Mouse (Mus musculus) megakaryocyte-erythroid progenitor cell, adult 5-6 weeks (primary cell): ENCODE measurements around the gene Agbl1. TPM values are rescaled to one million over a fixed set of nuclear protein-coding genes. Genes with fewer than 3 reads are reported as not detected.

Experiments
- ATAC-seq: replicated peaks from 2 replicates; pipeline ENCODE4 v1.8.0; 2016; ENCODE audit warnings: mild to moderate bottlenecking, inconsistent platforms; ENCODE audit not compliant: severe bottlenecking, poor library complexity, low FRiP score, low TSS enrichment
- total RNA-seq, 2 experiments: library from RNA; stranded (forward) in 1 of 2; stranded (reverse) in 1 of 2; fragments of 200-1000, 215-1000 nt in 1 of 2; fragments of >200 nt in 1 of 2; fragmentation: Nextera tagmentation in 1 of 2; gene quantifications; 2 replicates each; pipeline ENCODE4 v1.2.3; 2014 to 2017

Agbl1 gene
- total RNA-seq, 2 experiments from 2014 or later, result not detected

DNA sequence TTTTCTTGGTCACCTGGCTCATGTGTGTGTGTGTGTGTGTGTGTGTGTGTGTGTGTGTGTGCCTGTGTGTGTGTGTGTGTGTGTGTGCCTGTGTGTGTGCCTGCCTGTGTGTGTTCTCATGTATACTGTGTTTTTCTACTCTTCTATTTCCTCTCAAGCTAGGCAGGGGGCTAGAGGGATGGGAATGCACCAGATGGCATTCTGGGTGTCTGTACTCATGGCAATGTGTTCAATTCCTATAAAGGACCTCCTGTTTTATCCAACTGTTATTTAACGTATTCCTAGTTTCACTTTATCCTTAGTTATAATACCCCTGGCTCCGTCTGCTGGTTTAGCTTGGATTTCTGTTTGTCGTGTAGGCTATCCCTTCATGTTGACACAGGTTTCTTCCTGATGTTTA, 149.8 kb downstream of the Agbl1 start:
- no peak for ATAC-seq

DNA sequence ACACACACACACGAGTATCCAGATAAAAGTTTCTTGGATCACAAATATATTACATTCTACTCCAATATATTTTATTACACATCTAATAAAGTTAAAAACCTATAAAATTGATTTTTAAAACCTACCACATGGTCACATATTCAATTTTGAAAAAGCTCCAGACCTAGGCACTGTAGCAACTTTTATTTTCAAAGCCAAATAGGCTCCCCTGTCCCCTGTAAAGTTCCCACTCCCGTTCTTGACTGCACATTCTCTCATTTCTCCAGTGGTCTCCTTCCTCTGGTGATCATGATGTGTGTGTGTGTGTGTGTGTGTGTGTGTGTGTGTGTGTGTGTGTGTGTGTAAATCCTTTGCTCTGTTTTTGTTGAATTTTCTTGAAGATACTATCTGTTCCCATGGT, 152.3 kb downstream of the Agbl1 start:
- no peak for ATAC-seq

DNA sequence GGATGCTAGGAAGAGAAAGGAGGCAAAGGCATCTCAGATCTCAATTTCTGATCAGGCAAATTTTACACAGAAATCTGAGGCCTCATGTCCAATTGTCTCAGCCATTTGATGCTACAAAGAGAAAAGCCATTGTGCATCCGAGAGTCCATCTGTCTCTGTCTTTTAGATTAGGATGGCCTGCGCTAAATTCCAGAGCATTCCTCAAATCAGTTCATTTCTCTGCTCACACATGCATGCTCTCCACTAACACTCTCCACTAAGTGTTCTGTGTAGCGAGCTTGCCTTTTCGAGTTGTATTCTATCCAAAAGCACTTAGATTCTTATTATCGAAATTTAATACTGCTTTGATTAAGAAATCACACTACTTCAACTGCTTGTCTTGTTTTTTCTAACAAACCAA, 159.6 kb downstream of the Agbl1 start:
- ATAC-seq, result no peak

DNA sequence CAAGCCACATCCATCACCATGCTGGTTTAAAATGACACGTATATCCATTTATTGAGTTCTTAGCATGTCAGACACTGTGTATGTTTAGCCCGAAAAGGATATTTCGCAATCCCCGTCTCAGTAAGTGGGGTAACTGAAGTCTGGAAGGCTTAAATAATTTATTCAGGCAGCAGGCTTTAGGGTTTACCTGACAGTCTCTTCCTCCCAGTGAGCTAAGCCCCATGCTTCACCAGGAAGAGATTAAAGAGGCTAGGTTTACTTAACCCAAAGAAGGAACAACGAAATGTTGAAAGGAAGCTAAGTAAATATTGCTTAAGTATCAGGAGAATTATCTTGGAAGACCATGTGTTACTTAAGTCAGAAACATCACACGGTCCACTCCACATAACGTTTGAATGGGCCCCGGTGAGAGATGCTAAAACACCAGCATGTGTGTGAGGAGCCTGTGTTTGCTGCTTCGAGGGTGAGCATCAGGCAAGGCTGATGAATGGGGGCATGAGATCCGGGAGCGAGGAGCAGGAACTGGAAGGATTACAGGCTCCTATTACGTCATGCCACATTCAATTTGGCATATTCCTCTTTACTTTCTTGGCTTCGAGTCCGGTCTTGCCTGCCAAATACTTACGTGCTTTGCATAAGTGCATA, 162.7 kb downstream of the Agbl1 start:
- no peak for ATAC-seq

DNA sequence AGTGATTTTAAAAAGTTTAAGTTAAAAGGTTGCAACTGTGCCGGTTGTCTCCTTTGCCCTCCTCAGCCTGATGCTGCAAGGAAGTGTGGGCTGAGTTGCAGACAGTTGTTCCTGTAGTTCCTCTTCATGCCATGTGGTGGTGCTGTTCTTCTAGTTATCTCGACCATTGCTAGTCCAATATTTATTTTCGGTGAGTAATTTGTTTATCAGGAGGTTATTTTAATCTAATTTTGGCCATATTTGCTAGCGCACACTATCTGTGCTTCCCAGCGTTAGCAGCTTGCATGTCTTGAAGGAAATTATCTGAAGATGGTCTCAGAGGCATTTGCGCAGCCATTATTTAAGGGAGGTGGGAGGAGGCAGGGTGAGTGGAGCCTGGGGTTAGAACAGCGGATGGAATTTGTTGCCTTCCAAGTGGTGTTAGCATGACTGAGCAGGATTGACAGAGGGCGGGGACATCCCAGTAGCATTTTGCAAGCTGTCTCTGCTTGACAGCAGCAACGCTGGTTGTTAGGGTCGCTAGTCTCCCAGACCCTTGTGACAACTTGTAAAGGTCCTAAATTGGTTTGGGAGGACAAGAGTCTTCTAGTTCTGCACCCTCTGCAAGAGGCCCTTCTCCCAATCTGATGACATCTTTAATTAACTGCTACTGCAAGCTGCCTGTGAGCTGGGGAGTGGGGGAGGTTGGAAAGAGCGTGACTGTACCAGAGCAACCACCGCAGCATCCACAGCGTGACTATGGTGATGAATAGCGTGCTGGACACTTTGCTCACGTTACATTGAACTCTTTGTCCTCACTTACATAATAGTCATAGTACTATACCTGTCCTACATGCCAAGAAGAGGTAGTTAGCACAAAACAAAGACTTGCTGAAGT, 163.5 kb downstream of the Agbl1 start:
- peak; percentile 91 for ATAC-seq

DNA sequence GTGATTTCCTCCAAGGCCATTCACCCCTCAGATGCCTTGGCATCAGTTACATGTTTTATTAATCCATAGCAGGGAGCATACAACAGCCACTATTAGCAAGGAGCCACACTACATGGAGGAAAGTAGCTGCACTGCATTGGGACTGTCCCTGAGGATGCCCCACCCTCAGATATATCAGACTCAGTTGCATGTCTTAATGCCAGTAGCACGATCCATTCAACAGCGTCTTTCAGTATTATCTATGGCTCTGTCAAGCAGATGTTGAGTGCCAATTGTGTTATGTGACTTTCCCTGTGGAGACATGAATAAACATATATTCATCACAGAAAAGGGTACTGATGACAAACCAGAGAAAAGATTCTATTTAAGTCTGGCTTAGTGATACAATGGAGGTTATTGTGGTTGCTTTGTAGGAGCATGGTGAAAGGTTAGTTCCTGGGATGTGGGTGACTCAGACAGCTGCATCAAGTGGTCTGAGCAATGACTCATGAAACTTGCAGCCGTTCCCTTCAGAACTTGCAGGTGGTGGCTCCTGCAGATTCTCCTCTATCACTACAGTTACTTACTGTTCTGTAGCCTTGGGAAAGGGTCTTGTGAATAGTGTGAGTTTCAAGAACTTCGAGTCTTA, 178.4 kb downstream of the Agbl1 start:
- ATAC-seq, result no peak

DNA sequence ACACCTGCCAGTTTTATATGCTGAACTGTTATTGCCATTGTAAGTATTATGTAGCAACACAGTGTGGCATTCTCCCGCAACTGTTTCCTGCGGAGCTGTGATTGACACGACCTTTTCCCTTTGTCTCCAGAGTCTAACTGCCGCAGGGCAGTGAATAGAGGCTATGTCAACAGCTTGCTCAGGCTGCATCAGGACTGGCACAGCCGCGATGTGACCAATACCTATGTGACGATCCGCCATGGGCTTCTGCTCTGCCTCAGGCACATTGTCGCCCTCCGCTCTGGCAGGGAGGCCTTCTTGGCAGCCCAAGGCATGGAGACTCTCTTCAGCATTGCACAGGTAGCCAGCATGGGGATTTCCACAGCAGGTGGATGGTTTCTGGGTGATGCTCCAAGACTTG, 179.3 kb downstream of the Agbl1 start:
- ATAC-seq, result no peak

DNA sequence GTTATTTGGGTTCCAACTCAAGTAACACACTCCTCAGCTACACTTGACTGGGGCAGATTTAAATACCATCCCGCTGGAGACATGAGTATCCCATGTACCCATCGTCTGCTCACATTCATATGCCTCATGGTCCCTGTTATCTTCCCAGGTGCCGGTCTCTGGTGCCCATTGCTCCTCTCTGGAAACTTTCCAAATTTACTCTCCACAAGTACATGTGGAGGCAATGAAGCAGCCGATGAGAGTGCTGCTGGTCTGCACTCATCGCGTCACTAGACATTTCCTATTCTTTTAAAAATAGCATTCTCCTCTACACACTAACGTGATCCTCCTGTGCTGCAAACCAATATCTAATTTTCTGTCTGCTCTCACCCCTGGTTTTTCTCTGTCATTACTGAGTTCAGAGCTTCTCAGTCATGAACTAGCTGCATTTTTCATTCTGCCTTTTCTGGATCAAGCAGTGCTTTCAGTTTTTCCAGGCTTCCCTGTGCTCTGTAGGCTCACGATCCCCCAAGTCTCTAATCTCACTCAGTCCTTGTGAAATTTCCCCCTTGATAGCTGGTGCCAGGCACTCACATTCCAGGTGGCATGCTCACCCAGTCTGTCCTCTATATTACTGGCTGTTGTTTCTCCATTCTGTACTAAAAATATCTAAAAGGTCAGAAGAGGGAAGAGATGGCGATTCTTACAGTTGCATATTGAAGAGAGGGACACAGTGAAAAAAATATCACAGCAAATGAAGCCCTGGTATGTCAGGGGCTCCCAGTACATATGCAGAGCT, 180.9 kb downstream of the Agbl1 start:
- ATAC-seq, result no peak

DNA sequence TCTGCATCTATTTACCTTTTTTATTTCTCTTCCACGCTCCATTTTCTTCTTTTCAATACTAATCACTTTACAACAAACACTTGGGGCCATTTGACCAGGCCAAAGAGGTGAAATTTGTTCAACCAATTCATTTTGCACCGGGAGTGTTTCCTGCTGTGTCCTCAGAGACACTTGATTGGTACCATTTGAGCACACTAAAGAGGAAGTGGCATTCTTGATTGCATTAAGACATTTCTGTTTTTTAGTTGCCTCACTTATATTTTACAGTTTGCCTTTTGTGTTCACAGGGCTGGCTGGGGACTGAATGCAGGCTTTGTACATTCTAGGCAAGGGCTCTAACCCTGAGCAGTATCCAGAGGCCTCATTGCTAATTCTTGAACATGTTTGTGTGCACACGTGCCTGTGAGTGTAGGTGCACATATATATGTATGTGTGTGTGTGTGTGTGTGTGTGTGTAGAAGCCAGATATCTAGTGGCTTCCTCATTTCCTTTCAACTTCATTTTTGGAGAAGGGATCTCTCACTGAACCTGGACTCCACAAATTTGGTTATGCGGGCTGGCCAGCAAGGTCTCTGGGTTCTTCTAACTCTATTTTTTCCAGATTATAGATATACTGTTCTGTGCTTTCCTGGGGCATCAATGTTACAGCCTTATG, 182.4 kb downstream of the Agbl1 start:
- ATAC-seq, result no peak

DNA sequence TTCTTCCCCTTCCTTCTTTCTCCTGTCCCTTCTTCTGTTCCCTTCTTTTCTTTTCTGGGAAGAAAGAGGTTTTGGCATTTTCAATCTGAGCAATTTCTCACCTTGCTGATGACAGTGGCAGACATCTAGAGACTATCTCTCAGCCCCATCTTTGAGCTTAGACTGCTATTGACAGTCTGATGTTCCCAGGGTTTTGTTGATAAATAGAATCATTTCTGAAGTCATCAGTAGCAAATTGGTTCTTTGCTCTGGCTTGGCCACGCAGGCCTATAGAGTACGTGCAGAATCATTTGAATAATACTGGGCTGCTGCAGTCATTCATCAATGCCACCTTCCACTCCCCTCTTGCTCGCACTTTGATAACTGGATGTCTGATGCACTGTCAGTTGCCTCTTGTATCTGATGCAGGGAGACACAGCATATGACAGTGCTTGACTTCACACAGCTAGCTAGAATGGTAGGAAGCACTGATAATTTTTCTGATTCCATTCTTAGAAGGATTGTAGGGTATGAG, 186.5 kb downstream of the Agbl1 start:
- ATAC-seq, result no peak

DNA sequence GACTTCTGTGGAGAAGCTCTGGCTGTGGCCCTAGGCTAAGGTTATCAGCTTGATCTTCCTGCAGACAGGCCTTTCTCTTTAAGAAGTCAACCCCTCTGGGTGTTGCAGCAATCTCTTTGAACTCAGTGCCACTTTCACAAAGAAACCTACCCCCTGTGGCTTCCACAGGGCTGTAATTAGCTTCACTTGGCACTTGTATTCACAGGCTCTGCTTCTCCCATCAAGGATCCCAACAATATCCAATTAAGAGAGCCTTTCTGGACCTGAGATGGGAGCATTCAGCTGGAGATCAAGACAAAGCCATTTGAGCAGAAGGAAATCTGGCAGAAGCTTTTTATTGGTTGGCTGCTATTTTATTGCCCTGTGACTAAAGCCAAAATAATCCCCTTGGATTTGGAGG, 208.9 kb downstream of the Agbl1 start:
- no peak for ATAC-seq

DNA sequence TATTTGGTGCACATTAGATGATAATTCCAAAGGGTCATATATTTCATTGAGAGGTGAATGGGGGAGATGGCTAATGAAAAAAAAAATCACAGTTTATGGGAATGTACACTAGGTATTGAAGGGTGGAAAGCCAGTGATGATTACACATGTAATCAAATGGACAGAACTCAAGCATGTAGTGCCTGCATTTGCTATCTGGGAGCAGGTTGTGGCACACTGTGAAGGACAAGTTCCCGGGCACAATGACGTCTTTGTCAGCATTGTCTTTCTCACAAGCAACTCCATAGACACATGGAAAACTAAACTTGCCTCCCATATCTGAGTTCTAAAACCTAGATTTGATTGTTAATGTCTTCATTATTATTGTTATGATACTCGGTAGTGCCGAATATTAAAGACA, 209.3 kb downstream of the Agbl1 start:
- ATAC-seq, result no peak

DNA sequence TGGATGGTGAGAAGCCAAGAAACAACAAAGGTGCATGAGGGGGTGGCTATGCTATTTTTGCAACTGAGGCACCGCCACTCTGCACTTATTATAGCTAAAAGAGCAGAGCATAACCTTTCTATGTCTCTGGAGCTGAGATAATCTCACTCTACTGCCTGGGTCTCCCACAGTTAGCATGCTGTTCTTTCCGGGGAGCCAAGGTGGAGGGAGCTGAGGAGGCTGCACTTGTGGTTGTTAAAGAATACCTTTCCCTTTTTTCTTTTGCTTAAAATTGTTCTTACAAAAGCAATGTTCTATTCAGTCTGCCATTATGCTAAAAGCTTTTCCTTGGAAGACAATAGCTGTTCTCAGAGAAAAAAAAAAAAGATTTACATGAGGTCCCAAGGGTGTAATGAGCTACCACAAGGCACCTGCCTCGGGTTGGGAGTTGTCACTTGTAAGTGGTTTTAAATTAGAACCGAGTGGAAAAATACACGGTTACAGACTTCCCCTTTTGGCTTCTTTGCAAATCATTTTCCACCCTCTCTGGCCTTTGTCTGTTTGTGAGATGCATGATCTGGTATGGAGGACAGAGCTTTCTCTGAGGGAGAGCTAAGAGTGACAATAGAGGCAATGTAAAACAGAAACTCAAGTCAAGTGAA, 232.8 kb downstream of the Agbl1 start:
- ATAC-seq, result no peak

DNA sequence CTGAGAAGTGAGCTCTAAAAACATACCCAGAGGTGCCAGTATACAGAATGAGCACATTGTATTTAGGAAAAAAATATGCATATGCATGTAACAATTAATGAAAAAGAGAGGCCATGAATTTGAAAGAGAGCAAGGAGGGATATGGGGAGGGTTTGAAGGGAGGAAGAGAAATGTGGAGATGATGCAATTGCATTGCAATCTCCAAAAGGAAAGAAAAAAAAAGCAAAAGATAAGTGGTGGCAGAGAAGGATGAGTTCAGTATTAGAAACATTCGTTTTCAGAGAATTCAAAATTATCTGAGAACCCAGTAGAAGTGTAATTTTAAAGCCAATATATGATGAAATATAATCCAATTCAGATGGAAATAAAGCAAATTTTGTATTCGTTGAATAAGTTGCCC, 236.7 kb downstream of the Agbl1 start:
- no peak for ATAC-seq

DNA sequence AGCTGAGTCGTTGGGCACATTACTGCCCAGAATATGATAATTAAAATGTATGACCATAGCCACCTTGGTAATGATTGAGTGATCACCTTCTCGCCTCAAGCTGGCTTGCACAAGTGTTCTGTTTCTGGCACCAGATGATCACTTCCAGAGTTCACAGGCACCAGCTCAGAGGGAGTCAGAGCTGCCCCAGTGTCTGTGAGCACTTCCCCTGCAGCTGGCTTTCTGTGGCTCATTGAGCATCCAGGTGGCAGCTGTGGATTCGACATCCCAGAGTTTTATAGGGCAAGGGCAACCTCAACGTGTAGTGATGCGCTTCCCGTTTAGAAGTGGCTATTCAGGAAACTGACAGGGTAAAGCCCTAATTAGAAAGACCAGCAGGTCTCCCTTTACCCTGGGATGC, 244.5 kb downstream of the Agbl1 start:
- ATAC-seq, result no peak

DNA sequence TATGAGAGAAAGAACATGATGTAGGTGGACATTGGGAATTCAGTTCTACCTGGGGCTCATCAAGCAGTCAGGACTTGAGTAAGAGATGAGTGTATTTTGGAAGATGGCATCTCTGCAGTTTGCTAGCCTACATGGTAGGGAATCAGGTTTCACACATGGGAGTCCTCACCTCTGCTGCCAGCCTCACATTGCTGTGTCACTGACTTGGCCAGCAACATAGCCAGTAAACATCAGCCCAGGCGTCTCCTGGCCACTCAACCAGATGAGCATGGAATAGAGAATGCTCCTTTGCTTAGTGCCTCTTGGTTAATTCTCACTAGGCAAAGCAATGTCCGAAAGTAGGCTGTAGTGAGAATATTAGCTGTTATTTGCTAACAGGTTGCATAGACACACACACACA, 255.9 kb downstream of the Agbl1 start:
- no peak for ATAC-seq

DNA sequence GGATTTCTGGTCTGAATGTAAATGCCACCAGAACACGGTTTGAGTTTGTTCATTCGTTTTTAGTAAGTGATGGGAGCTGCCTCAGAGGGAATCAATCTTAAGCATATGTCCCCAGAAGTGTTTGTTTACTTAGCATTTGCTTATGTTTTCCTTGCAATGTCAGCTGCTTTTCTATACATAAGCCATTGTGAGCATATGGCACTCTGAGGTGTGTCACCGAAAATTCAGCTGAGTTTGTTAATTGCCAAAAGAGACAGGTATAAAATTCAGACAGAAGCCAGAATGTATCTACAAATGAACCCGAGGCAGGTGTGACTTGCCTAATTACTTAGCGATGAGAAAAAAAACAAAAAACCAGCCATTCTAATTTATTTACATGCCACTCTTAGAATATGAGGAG, 257.8 kb downstream of the Agbl1 start:
- no peak for ATAC-seq

DNA sequence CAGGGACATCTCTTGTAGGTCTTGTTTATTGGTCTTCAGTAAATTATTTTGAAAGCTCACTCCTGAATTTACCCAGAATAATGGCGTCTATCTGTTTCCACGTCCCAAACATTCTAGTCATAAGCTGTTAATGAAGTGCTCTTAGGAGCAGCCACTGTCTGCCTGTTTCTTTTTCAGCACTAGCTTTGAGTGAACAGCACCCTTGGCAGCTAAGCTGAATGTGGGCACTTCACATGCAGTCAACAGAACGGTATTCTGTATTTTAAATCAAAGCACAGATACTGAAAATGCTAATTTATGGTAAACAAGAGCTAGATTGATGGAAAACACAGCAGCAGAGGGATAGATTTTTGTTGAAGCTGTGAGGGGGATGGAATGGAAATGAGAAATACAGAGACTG, 294.6 kb downstream of the Agbl1 start:
- ATAC-seq, result no peak

DNA sequence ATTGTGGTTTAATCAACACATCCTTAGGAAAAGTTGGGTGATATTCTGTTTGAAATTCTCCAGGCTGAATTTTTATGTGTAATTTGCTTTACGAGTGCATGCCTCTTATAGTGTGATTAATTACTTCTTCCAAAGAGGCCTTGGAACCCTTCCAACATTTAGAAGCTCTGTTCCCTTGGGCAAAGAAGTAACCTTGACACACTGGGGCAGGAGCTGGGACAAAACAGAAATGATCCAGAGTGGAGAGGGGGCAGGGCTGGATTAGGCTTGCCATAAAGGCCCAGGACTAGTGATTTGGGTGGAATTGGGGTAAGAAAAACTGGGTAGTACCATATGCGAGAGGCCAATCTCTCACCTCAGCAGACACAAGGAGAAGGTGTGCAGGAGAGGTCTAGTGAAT, 316.8 kb downstream of the Agbl1 start:
- no peak for ATAC-seq
